Mouse (Mus musculus) bone marrow macrophage, adult 2 months (primary cell): ENCODE data around the gene Stat2.

ENCODE experiments used
- CTCF ChIP-seq: IDR thresholded peaks from 2 replicates; pipeline ENCODE4 v1.5.1; 2012; ENCODE audit warnings: low read depth, mild to moderate bottlenecking, low read length, moderate library complexity
- POLR2A ChIP-seq: IDR thresholded peaks from 2 replicates; pipeline ENCODE4 v1.6.1; 2012; ENCODE audit warnings: mild to moderate bottlenecking, low read depth, low read length, borderline replicate concordance

- TF ChIP-seq CTCF (no peak), POLR2A (no peak)
Measured at GRCm38 (mm10) chr10:128230582-128230981, 39.8 kb upstream of the Stat2 start.
